Mouse (Mus musculus): ENCODE data around the gene Haus4.

Haus4 gene

DNA sequence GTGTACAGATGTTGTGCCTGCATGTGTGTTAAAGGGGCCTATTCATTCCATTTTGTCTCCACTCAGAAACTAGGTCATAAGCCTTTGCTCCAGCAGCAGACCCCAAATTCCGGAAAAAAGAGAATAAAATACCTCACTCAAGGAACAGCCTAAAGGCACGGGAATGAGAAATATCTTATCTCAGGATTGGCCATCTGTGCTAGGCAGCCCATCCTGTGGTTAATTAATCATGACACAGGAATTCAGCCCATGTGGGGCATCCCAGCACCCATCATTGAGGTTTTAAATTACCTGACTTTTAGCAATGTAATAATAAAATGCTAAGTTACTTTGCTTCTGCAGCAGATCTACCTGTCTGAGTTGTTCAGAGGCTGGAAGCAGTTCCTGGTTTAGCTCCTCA lies 53.1 kb downstream of the Haus4 start:
- DNase-seq (ENCODE audit: extremely low read depth, insufficient read length, low spot score), result no peak

GRCm38 (mm10) chr14:54499330-54499729 lies 55.1 kb downstream of the Haus4 start:
- DNase-seq (ENCODE audit: extremely low read depth, insufficient read length, low spot score), result no peak

DNA sequence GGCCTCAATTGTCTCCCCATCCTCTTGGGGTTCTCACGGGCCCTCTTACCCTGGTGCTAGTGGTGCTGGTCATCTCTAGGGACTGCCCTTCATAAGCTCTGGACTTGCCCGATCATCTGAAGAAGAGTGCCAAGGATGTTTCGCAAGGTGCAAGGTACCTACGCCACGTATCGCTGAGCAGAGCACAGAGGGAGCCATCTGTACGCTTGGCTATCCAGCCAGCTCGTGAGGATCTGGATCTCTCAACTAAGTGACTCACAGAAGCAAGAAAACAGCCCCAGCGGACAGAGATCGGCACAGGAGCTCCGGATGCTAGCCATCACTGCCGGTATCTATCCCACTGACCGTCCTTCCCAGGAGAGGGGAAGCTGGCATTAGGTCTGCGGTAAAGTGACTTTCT lies 57.7 kb downstream of the Haus4 start:
- DNase-seq (ENCODE audit: extremely low read depth, insufficient read length, low spot score), result no peak

DNA sequence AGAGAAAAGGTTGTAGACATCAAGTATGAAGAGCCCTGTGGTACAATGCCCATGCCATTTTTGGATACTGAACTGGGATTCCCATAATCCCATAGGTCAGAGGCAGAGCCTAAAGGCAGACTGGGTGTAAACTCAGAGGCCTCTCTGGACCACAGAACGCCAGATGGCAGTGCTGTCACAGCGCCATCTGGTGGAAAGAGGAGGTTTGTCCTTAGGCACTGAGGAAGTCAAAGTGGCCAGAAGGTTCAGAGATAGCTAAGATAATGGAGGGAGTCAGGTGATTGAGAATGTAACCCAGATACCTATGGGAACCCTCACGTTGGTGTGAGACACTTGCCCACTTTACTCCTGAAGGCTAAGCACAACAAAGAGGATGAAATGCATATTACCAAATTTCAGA lies 60.2 kb downstream of the Haus4 start:
- peak; percentile 39 for DNase-seq (ENCODE audit: extremely low read depth, insufficient read length, low spot score)

DNA sequence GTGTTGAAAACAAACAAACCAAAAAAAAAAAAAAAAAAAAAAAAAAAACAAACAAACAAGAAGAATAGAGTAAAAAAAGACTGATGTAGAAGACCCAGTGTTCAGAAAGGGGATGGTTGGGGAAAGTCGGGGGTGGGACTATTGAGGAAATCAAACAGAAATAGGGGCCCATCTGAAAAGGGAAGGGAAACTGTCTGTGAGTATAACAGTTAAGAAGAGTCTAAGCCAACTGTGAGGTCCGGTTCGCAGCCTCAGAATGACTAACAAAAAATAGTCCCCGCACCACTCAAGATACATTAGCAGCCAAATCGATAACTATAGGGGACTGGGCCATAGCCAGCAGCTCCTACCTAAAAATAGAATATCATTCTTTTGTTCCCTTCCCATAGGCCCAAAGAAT lies 61.2 kb downstream of the Haus4 start:
- DNase-seq (ENCODE audit: extremely low read depth, insufficient read length, low spot score), result no peak

DNA sequence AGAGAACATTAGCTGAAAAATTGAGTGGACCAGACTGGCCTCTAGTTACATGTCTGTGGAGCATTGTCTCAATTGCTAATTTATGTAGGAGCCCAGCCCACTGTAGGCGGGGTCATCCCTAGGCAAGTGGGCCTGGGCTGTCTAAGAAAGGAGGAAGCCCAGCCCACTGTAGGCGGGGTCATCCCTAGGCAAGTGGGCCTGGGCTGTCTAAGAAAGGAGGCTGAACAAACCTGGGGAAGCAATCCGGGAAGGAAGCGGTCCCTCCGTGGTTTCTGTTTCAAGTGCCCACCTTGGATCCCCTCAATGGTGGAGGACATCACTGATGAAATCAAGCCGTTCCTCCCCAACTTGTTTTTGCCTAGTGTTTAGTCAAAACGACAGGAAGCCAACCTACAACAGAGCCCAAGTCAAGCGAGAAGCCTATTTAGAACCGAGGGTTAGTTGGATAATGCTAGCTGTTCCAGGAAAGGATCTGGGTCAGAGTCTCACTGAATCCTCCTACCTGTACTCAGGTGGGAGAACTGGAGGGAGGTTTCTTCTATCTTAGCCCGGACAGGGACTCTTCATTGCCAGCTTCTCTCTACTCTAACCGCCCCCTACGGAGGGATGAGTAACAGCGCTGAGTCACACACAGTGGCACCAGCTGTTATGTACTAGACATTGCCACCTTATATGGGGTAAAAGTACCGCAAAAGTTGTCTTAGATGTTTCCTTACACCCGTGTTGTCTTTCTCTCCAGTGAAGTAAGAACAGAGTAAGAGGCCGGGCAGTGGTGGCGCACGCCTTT lies 61.9 kb downstream of the Haus4 start:
- peak; percentile 54 for DNase-seq (ENCODE audit: extremely low read depth, insufficient read length, low spot score)
